Mouse (Mus musculus) gastrocnemius, postnatal 36 days (tissue): ENCODE results near the gene Dscaml1. TPM values are rescaled to one million over a fixed set of nuclear protein-coding genes. Genes with fewer than 3 reads are reported as not detected.

ENCODE experiments used
- DNase-seq, 2 experiments: peaks; one replicate each; pipeline ENCODE4 v3.0.0; 2022
- intact Hi-C: fragments of 180-260 bp; cut with DNase I; formaldehyde crosslinking; loops from one replicate; pipeline ENCODE4 v1.15.1; 2025
- total RNA-seq, 2 experiments: library from RNA; stranded (reverse); gene quantifications; 2 replicates each; pipeline ENCODE4 v1.2.3; 2021

Gene Dscaml1
- total RNA-seq, 2 experiments from 2014 or later, result not detected

GRCm38 (mm10) chr9:45797271-45797670 is 370.8 kb downstream of the Dscaml1 start:
- intact Hi-C loops, result no loop called here
- DNase-seq, result no peak

- no peak for DNase-seq
- intact Hi-C loops, result no loop called here
These were observed 372.2 kb downstream of the Dscaml1 start for GRCm38 (mm10) chr9:45798467-45799164.

- DNase-seq, result no peak
- intact Hi-C loops, result no loop called here
These were observed 373.0 kb downstream of the Dscaml1 start for GRCm38 (mm10) chr9:45799402-45799801.

Other genes starting within 250 kb of the Dscaml1 start
- 1 to 10 TPM in 1 of 2 experiments, under 1 TPM in 1; 0.92 to 1.7 TPM for gene BC049352, start 244.6 kb upstream of the Dscaml1 start, total RNA-seq
- not detected for gene Tmprss4, start 222.5 kb upstream of the Dscaml1 start, total RNA-seq
- gene Il10ra, start 157.5 kb upstream of the Dscaml1 start, total RNA-seq, result under 1 TPM; 0.28 to 0.62 TPM
- gene Tmprss13, start 107.5 kb upstream of the Dscaml1 start, total RNA-seq, result under 1 TPM; 0.22 to 0.43 TPM
- 10 to 100 TPM; 24.2 to 33.4 TPM for gene Fxyd6, start 56.4 kb upstream of the Dscaml1 start, total RNA-seq
- gene Fxyd2, start 27.0 kb upstream of the Dscaml1 start, total RNA-seq, result 1 to 10 TPM; 1.4 to 2.6 TPM